Mouse (Mus musculus) R1 (cell line): ENCODE data around the gene Fam114a1.

Experiments used
- DNase-seq: peaks from one replicate; pipeline ENCODE4 v3.0.0-alpha.2; 2018; ENCODE audit warnings: low read depth, low spot score

Gene Fam114a1

DNA sequence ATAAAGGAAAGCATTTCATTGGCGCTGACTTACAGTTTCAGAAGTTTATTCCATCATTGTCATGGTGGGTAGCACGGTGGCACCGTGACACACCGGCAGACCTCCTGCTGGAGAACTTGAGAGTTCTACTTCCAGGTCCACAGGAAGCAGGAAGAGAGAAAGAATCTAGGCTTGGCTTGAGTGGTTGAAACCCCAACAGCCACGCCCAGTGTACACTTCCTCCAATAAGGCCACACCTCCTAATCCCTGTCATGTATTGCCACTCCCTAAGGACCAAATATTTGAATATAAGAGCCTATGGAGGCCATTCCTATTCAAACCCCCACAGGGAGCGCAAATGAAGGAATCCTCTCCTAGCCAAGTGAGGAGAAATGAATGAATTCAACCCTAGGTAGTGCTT lies 87.7 kb downstream of the Fam114a1 start:
- DNase-seq: peak; percentile 98

GRCm38 (mm10) chr5:65059806-65060205 lies 89.9 kb downstream of the Fam114a1 start:
- peak; percentile 62 for DNase-seq

- no peak for DNase-seq
Measured at GRCm38 (mm10) chr5:65062236-65062635, 92.4 kb downstream of the Fam114a1 start.

DNA sequence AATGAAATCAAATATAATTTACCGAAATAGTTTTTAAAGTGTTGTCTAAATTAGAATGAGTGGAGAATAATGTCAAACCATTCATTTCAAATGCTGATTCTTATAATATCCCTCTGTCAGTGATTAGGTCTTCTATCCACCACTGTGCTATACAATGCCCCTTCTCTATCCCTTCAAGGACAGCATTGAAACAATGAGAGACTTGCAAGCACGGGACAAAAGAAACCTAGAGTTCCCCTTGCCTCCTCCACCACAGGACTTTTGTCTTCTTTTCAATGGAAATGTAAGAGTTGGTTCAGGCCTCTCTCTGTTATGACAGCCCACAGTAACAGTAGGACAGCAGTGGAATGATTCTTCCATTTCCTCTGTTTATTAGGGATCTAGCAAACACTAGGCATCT lies 93.4 kb downstream of the Fam114a1 start:
- peak; percentile 62 for DNase-seq

DNA sequence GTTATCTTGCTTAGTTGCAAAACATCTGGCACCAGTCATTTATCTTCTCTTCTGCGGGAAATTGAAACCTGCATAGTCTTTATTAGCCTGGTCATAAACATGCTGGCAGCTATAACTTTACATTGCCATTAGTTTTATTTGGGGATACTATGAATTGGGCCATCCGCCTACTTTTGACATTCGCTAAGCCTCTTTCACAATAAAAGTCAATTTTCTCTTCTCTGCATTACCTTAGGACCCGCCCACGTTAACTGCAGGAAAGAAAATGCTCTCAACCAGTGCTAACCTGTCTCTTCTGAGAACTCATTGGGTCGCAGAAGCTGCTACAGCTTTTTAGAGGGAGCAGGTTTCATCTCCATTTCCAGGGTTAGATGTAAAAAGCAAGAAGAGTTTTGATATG lies 98.3 kb downstream of the Fam114a1 start:
- no peak for DNase-seq

DNA sequence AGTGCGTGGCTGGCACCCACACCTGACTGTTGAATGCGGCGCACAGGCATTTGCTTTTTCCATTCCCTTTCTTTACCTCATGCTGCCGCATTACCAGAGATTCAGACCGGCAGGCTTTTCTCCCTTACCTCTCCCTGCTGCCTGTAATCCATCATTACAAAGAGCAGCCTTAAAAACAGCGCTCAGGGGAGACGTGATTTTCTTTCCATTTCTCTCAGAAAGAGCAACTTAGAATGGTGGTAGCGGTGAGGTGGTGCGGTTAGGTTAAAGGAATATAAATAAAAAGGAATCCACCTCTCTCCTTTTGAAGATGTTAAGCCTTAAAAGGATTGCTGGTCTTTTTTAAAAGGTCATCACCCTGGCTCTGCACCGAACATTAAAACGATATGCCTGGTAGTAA lies 100.0 kb downstream of the Fam114a1 start:
- no peak for DNase-seq

DNA sequence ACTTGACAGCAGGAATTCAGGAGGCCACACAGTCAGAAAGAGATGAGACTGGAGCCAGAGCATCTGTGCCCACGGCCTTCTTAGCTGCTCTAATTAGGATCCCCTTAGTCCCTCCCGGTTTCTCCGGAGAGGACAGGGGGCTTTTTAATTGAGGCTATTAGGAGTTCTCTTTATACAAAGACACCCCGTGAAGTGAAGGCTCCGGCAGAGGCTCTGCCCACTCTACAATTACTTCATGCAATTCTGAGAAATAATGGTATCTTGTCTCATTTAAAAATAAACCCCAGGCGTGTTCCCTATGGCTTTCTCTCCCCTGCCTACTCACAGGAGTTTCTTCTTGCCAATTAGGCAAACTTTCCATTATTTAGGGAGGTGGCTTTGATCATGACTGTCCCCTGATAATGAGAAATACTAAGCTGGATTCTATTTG lies 101.8 kb downstream of the Fam114a1 start:
- no peak for DNase-seq

DNA sequence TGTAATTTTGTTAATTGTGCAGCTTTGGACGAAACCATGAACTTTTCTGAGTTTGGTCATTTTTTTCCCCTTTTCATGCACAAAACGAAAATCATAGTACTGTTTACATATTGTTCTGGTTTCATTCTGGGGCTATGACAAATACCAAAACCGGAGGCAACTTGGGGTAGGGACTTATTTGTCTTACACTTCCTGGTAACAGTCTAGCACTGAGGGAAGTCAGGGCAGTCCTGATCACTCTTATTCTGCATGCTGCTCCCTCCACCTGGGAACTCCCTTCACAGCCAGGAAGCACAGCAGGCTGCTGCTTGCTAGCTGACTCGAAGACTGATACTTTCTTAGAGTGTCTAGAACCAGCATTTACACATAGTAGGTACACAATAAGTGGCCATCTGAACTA lies 103.4 kb downstream of the Fam114a1 start:
- DNase-seq: no peak

DNA sequence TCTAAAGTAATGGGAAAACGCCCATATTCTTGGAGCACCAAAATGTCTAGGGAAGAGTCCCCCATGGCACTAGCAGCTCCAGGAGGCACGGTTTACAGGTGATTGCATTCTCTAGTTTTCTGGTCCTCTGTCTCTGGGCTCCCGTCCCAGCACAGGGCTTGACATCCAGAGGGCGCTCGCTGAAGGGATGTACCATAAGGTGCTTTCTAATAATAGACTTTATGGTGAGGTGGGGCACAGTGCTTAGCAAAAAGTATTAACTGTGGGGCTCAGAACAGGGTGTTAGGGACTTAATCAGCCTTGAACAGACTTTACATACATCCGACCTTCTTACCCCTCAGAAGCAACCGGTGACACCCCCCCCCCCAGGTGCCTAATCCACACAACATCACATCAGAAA lies 104.8 kb downstream of the Fam114a1 start:
- DNase-seq: no peak

DNA sequence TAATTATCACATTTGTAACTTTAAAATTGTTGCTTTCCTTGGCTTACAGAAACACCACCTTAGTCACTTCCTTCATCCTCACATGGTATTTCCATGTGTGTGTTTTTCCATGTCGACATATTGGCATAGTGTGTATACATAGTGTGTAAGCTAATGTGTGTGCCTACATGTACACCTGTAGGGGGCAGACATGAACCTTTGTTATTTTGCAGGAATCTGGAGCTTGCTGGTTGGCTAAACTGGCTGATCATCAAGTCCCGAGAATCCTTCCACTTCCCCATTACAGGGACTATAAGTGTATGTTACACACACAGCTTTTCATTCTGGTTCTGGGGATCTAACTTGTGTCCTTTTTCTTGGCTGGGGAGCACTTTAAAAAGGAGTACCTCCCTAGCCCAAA lies 106.2 kb downstream of the Fam114a1 start:
- no peak for DNase-seq

- DNase-seq: no peak
Measured at GRCm38 (mm10) chr5:65076748-65077147, 106.9 kb downstream of the Fam114a1 start.

DNA sequence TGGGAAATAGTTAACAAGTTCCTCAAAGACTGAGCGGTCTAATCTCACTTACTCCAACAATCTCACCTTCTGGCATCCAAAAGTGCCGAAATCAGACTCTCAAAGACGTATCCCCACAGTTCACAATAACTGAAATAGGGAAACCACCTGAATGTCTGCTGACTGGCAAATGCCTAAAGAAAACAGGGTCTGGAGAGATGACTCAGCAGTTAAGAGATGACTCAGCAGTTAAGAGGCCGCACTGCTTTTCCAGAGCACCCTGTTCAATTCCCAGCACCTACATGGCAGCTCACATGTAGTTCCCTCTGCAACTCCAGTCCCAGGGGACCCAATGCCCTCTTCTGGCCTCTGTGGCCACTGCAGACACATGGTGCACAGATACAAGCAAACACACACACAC lies 108.2 kb downstream of the Fam114a1 start:
- DNase-seq: peak; percentile 76

- no peak for DNase-seq
Measured at GRCm38 (mm10) chr5:65079881-65080280, 110.0 kb downstream of the Fam114a1 start.

DNA sequence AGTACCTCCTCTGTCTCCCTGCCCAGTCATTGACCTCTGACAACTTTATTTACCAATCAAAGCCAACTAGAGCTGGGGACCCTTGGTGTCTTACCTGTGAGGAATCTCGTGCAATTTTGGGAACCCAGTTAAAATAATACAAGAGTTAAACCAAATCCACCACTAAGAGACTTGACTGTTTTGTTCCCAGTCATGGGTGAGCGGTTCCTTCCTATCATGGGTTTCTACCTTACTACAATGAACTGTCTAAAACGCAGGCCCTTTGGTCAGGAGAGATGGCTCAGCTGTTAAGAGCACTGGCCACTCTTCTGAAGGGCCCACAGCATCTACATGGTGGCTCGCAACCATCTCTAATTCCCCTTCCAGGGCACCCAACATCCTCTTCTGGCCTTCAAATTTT lies 112.0 kb downstream of the Fam114a1 start:
- DNase-seq: no peak

DNA sequence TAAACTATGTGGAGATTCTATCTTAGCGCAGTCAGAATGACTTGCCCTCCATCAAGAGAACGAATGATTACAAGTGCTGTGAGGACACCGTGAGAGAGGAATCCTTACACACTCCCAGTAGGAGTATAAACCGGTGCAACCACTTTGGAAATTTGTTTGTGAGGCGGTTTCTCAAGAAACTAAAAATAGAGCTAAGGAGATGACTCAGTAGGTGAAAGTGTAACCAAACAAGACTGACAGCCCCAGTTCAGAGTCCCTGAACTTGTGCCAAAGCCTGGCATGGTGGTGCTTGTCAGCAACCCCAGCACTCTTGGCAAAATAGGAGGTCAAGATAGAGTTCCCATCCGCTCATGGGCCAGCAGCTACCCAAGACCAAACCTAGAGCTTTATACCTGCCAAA lies 116.7 kb downstream of the Fam114a1 start:
- DNase-seq: no peak

DNA sequence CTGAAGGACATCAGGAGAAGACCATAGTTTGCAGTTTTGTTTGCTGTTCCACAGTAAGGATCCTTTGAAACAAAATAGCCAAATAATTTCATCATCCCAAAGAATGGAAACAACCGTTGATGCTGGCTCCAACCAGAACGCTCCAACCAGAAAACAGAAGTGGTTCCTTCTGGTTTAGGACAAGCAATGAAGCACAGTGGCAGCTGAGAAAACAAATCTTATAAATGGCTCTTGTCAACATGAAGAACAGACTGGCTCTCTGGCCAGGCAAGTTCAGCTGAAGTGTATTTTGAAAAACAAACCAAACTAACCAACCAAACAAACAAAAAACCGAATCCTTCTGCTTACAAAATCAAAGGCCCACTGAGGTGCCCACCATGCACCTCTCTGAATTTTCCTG lies 119.8 kb downstream of the Fam114a1 start:
- DNase-seq: no peak

- no peak for DNase-seq
Measured at GRCm38 (mm10) chr5:65091184-65091858, 121.5 kb downstream of the Fam114a1 start.
